Mouse (Mus musculus): ENCODE results near the gene Smad3. TPM values are rescaled to one million over a fixed set of nuclear protein-coding genes. Genes with fewer than 3 reads are reported as not detected.

Gene Smad3
- total RNA-seq, 1 experiment from 2014 or later: 43.1 TPM

- ATAC-seq (replicated peaks in 1 of 2; ENCODE audit: insufficient read depth in 1 of 2, low FRiP score in 2 of 2, low TSS enrichment in 1 of 2, low read depth in 1 of 2, poor library complexity in 2 of 2, severe bottlenecking in 2 of 2): no peak
Measured at GRCm38 (mm10) chr9:63781714-63782464, 24.1 kb upstream of the Smad3 start.

GRCm38 (mm10) chr9:63779950-63780887 is 22.4 kb upstream of the Smad3 start:
- peak; percentile 60 to 65; a peak in 3 of 4 replicates for ATAC-seq (replicated peaks in 1 of 2; ENCODE audit: insufficient read depth in 1 of 2, low FRiP score in 2 of 2, low TSS enrichment in 1 of 2, low read depth in 1 of 2, poor library complexity in 2 of 2, severe bottlenecking in 2 of 2)

- ATAC-seq (replicated peaks in 1 of 2; ENCODE audit: insufficient read depth in 1 of 2, low FRiP score in 2 of 2, low TSS enrichment in 1 of 2, low read depth in 1 of 2, poor library complexity in 2 of 2, severe bottlenecking in 2 of 2): no peak
Measured at GRCm38 (mm10) chr9:63776735-63777134, 18.9 kb upstream of the Smad3 start.

DNA sequence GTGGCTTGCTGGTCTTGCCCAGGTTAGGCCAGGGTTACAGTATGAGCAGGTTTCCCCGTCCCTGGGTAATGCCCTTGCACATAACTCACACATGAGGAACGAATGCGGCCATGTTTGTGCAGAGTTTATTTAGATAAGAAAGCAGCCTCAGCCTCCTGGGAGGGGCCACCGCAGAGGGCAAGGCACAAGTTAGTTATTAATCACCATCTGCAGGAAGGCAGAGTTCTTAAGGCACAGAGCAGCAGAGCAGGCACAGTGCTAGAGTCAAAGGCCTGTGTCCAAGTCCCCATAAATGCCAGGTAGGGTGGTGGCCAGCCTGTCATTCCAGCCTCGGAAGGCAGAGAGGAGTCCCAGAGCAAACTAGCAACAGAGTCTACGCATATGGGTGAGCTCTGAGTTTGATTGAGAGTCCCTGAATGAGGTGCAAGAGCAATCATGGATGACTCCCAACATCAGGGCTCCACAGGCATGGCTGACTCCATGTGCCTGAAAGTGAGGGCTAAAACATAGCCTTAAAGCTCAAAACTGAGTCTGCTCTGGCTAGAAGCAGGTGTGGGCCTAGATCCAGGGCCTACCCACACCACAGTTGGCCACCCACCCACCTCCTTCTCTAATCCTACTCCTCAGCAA is 17.2 kb upstream of the Smad3 start:
- peak; percentile 14 to 46; a peak in 1 of 4 replicates for ATAC-seq (replicated peaks in 1 of 2; ENCODE audit: insufficient read depth in 1 of 2, low FRiP score in 2 of 2, low TSS enrichment in 1 of 2, low read depth in 1 of 2, poor library complexity in 2 of 2, severe bottlenecking in 2 of 2)

GRCm38 (mm10) chr9:63772452-63772851 is 14.7 kb upstream of the Smad3 start:
- ATAC-seq (replicated peaks in 1 of 2; ENCODE audit: insufficient read depth in 1 of 2, low FRiP score in 2 of 2, low TSS enrichment in 1 of 2, low read depth in 1 of 2, poor library complexity in 2 of 2, severe bottlenecking in 2 of 2): no peak

DNA sequence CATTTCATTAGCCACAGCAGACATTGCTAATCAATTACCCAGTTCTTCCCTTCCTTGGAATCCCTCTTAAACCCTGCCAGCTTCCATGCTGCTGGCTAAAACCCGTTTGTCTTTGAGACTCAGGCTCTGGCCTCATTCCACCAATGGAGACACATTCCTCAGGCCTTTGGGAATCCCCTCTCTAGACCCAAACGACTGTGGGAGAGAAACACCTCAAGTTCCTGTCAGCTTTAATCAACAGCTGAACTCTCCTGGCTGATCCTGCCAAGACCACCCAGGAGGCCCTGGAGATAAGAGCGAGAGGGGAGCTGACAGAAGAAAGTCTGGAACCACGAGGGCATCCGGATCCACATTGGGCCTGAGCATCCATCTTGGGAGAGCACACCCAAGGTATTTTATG is 13.9 kb upstream of the Smad3 start:
- ATAC-seq (replicated peaks in 1 of 2; ENCODE audit: insufficient read depth in 1 of 2, low FRiP score in 2 of 2, low TSS enrichment in 1 of 2, low read depth in 1 of 2, poor library complexity in 2 of 2, severe bottlenecking in 2 of 2): no peak

DNA sequence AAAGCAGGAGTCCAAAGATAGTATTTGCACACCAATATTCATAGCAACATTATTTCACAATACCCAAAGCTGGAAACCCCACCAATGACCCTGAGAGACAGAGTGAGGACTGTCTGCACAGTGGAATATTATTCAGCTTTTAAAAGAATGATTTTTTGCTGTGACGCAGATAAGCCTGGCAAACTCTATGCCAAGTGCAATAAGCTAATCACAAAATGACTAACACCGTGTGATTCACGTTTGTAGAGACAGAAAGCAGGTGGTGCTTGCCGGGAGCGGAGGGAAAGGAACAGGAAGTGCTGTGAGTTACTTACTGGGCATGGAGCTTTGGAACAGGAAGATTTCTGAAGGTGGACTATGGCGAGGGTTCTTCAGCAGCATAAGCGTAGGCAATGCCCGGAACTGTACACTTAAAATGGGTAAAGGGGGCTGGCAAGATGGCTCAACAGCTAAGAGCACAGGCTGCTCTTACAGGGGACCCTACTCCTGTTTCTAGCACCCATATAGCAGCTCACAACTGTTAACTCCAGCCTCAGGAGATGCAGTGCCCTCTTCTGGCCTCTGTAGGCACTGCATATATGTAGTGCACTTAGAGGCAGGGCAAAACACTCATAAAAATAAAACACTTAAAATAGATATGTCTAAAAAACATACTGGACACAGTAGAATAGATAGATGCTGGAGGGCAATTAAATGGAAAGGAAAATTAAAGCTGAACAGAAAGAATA is 3.7 kb upstream of the Smad3 start:
- ATAC-seq (replicated peaks in 1 of 2; ENCODE audit: insufficient read depth in 1 of 2, low FRiP score in 2 of 2, low TSS enrichment in 1 of 2, low read depth in 1 of 2, poor library complexity in 2 of 2, severe bottlenecking in 2 of 2): no peak

DNA sequence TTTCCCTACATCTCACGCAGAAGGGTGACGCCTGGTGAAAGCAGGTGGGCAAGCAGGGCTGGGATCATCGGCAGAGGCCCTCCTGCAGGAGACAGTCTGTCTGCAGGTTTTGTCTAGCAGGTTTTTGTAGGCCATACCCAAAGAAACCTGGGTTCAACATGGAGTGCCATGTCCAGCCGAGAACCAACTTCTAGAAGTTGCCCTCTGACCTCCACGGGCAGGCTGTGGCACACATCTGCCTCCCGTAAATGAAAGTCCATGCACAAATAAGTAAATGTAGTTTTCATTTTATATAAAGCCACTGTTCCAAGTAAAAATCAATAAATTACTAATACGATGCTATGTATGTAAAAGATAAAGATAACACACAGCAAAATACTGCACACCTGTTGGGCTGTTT is 3.0 kb upstream of the Smad3 start:
- ATAC-seq (replicated peaks in 1 of 2; ENCODE audit: insufficient read depth in 1 of 2, low FRiP score in 2 of 2, low TSS enrichment in 1 of 2, low read depth in 1 of 2, poor library complexity in 2 of 2, severe bottlenecking in 2 of 2): no peak

GRCm38 (mm10) chr9:63759973-63760722 is 2.4 kb upstream of the Smad3 start:
- no peak for ATAC-seq (replicated peaks in 1 of 2; ENCODE audit: insufficient read depth in 1 of 2, low FRiP score in 2 of 2, low TSS enrichment in 1 of 2, low read depth in 1 of 2, poor library complexity in 2 of 2, severe bottlenecking in 2 of 2)

- ATAC-seq (replicated peaks in 1 of 2; ENCODE audit: insufficient read depth in 1 of 2, low FRiP score in 2 of 2, low TSS enrichment in 1 of 2, low read depth in 1 of 2, poor library complexity in 2 of 2, severe bottlenecking in 2 of 2): peak; percentile 55 to 66
Measured at GRCm38 (mm10) chr9:63758641-63759391, 1.0 kb upstream of the Smad3 start.

DNA sequence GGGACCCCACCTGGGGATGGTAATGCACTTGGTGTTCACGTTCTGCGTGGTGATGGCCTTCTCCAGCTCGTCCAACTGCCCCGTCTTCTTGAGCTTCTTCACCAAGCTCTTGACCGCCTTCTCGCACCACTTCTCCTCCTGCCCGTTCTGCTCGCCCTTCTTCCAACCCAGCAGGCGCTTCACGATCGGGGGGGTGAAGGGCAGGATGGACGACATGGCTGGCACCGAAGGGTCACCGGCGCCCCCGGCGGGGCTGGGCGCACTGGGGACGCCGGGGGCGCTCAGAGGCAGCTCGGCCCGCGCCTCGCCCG is 377 bp downstream of the Smad3 start:
- ATAC-seq (replicated peaks in 1 of 2; ENCODE audit: insufficient read depth in 1 of 2, low FRiP score in 2 of 2, low TSS enrichment in 1 of 2, low read depth in 1 of 2, poor library complexity in 2 of 2, severe bottlenecking in 2 of 2): no peak

DNA sequence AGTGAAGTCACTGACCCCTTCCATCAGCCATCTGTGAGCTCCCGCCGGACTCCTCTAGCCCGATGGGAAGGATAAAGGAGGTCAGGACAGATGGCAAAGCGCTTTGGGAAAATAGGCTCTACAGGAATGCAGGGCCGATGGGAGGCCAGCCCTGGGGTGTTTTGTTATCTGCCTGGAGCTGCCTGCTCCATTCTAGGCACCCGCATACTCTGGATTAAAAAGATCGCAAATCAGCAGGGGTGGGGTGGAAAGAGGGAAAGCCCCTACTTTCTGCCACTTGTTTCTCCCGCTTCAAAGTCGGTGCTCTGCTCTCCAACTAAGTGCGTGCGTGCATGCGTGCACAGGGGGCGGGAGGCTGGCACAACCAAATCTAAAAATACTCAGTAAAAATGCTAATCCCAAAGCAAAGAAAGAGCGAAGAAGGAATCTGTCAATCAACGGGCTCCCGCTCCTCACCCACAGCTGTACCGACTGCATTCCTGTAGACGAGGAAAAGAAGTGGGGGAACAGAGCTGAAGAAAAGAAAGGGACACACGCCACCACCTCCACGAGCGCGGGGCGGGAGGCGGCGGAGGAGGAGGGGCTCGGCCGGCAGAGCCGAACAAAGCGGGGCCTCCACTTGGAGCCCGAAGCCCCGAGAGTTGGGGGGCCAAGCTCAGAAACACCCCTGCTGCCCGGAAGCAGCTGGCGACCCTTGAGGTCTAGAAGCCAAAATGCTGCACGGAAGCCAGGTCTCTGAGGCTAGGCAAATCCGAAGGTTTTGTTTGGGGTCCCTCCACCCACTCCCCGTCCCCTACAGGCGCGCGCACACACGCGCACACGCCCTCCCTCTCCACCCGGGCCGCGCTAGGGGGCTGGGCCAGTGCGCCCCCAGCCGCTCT is 973 bp downstream of the Smad3 start:
- no peak for ATAC-seq (replicated peaks in 1 of 2; ENCODE audit: insufficient read depth in 1 of 2, low FRiP score in 2 of 2, low TSS enrichment in 1 of 2, low read depth in 1 of 2, poor library complexity in 2 of 2, severe bottlenecking in 2 of 2)

DNA sequence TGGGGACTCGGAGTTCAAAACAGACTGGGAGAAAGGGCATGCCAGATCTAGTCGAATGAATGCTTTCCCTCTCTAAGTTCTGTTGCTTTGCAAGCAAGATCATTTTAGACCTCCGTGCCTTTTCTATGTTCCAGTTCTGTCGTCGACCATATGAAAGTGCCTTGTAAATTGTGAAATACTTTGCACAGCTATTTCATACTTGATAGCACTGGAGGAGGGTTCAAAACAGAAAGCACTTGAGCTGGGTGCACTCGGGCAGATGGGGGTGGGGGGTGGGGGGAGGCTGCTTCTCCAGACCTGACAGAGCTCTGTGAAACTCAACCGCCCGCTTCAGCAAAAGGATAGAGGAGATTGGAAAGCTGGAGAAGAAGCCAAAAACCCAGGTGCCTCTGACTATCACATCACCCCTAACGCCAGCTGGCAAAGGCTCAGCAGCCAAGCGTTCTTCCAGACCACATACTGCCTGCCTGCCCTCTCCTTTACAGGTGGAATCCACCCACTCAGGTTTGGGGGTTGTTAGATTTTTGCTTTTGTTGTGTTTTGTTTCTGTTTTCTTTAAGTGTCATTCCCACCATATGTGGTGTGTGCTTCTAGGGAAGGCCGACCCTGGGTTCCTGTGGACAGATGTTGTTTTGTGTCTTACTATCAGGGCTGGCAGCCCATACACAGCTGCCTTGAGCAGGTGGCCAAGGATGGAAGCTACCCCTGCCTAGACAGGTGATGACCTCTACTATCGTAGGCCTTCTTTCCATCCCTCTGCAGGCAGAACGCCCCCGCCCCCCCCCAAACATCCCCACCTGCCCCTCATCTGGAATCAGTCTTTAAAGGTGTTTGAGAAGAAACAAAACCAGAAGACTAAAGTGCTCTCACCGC is 1.9 kb downstream of the Smad3 start:
- ATAC-seq (replicated peaks in 1 of 2; ENCODE audit: insufficient read depth in 1 of 2, low FRiP score in 2 of 2, low TSS enrichment in 1 of 2, low read depth in 1 of 2, poor library complexity in 2 of 2, severe bottlenecking in 2 of 2): no peak

DNA sequence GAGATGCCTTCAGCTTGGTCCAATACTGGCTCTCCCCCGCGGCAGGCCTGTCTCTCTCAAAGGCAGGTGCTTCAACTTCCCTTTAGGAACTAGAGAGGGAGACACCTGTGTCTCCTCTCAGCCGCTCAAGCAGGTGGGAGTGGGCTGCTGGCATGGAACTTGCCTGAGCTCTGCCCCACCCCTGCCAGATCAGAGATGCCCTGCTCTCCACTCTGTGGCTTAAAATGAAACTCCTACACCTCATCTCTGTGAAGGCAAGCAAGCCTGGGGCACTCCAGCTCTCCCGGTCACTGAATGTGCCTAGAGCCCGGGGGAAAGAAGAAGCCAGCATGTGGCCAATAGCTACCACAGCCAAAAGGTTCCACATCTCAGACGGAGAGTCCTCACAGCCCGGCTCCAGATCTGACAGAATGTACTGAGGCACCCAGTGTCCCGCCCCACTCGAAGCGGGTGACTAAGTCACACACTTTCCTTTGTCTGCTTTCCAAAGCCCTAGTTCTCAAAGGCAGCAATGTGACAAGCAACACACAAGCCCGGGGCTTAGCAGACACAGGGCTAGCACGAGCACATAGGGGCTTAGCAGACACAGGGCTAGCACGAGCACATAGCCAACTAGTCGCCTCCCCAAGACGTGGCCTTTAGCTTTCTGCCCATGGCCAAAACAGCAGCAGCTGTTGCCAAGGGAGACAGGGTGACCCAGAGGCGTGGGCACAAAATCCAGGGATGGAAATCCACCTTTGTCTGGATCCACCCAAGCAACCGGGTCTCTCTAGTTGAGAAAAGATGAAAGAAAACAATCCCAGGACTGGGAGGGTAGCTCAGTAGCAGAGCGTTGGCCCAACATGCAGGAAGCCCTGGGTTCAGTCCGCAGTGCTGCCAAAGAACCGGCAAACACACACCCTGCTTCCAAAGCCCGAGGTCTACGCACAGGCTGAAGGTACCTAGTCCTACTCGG is 3.0 kb downstream of the Smad3 start:
- no peak for ATAC-seq (replicated peaks in 1 of 2; ENCODE audit: insufficient read depth in 1 of 2, low FRiP score in 2 of 2, low TSS enrichment in 1 of 2, low read depth in 1 of 2, poor library complexity in 2 of 2, severe bottlenecking in 2 of 2)

Data from hematopoietic stem cell, adult 5-6 weeks (primary cell).